Mouse (Mus musculus) layer of hippocampus, adult 9-11 months (tissue): ENCODE measurements around the gene Ptprk.

ENCODE experiments used
- DNase-seq: peaks from one replicate; pipeline ENCODE4 v3.0.0; 2022

Gene Ptprk

GRCm38 (mm10) chr10:28304292-28304875, 229.8 kb downstream of the Ptprk start:
- no peak for DNase-seq

GRCm38 (mm10) chr10:28306451-28307086, 231.9 kb downstream of the Ptprk start:
- no peak for DNase-seq

- DNase-seq = no peak
These were observed 236.7 kb downstream of the Ptprk start for GRCm38 (mm10) chr10:28311369-28311768.

GRCm38 (mm10) chr10:28322995-28323394, 248.4 kb downstream of the Ptprk start:
- no peak for DNase-seq

GRCm38 (mm10) chr10:28335232-28335631, 260.6 kb downstream of the Ptprk start:
- no peak for DNase-seq

- peak; percentile 11 for DNase-seq
These were observed 263.9 kb downstream of the Ptprk start for GRCm38 (mm10) chr10:28338536-28338935.

- DNase-seq = peak; percentile 7
These were observed 270.6 kb downstream of the Ptprk start for GRCm38 (mm10) chr10:28345196-28345681.

- no peak for DNase-seq
These were observed 290.7 kb downstream of the Ptprk start for GRCm38 (mm10) chr10:28365291-28365690.

GRCm38 (mm10) chr10:28366065-28366677, 291.6 kb downstream of the Ptprk start:
- DNase-seq = no peak

- no peak for DNase-seq
These were observed 295.2 kb downstream of the Ptprk start for GRCm38 (mm10) chr10:28369808-28370207.

- DNase-seq = no peak
These were observed 300.3 kb downstream of the Ptprk start for GRCm38 (mm10) chr10:28374874-28375273.

GRCm38 (mm10) chr10:28379752-28380488, 305.3 kb downstream of the Ptprk start:
- DNase-seq = no peak

GRCm38 (mm10) chr10:28387563-28388222, 313.1 kb downstream of the Ptprk start:
- DNase-seq = no peak

- DNase-seq = no peak
These were observed 316.5 kb downstream of the Ptprk start for GRCm38 (mm10) chr10:28391168-28391567.

- DNase-seq = no peak
These were observed 321.2 kb downstream of the Ptprk start for GRCm38 (mm10) chr10:28395610-28396519.

GRCm38 (mm10) chr10:28396520-28396915, 321.9 kb downstream of the Ptprk start:
- no peak for DNase-seq

GRCm38 (mm10) chr10:28401796-28402195, 327.2 kb downstream of the Ptprk start:
- DNase-seq = no peak

- DNase-seq = no peak
These were observed 334.4 kb downstream of the Ptprk start for GRCm38 (mm10) chr10:28408980-28409379.

GRCm38 (mm10) chr10:28414823-28415222, 340.2 kb downstream of the Ptprk start:
- no peak for DNase-seq

GRCm38 (mm10) chr10:28422622-28423021, 348.0 kb downstream of the Ptprk start:
- DNase-seq = no peak

GRCm38 (mm10) chr10:28425371-28425770, 350.8 kb downstream of the Ptprk start:
- no peak for DNase-seq

GRCm38 (mm10) chr10:28436084-28436483, 361.5 kb downstream of the Ptprk start:
- peak; percentile 8 for DNase-seq
